Mouse (Mus musculus) ovary, postnatal 10 days (tissue): ENCODE results near the gene Cped1.
A peak's percentile ranks its signal among the peaks of the same experiment; 100 is the strongest.

ENCODE experiments used
- DNase-seq: peaks from one replicate; pipeline ENCODE4 v3.0.0; 2022; ENCODE audit warnings: low spot score

Cped1 gene

GRCm38 (mm10) chr6:22178721-22179295 lies 193.1 kb downstream of the Cped1 start:
- no peak for DNase-seq

GRCm38 (mm10) chr6:22180316-22180715 lies 194.6 kb downstream of the Cped1 start:
- DNase-seq: peak; percentile 15

GRCm38 (mm10) chr6:22186967-22187366 lies 201.3 kb downstream of the Cped1 start:
- no peak for DNase-seq

GRCm38 (mm10) chr6:22189346-22190335 lies 203.9 kb downstream of the Cped1 start:
- DNase-seq: no peak

DNA sequence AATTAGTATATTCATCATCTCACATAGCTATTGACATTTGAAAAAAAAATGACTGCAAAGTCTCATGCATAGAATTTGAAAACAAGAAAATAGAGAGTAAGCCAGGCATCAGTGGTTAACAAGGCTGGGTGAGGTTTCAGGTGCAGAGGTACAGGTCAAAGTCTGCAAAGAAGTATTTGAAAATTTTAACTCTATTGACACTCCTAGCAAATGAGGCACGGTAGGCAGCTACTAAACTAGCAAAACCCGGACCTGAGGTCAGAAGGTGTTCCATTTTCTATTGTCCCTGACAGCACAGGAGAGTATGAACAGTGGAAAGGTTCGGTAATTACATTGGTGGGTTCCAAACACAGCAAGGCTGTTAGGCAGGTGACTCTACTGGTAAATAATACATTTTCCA lies 212.9 kb downstream of the Cped1 start:
- no peak for DNase-seq

DNA sequence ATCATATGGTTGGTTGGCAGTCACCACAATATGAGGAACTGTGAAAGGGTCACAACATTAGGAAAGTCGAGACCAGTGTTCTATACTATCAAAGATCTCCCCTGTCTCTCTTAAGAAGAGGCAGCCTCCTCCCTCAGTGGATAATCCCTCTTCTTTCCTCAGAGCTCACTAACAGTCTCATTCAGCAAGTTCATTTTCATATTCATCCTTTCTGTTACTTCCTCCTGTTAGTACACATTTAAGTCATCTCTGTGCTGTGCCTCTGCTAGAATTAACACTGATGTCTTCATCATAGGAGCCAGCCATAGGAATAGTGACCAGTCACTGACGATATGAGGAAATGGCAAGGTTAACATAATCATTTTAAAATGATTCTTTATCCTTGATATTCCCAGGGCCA lies 213.8 kb downstream of the Cped1 start:
- no peak for DNase-seq

DNA sequence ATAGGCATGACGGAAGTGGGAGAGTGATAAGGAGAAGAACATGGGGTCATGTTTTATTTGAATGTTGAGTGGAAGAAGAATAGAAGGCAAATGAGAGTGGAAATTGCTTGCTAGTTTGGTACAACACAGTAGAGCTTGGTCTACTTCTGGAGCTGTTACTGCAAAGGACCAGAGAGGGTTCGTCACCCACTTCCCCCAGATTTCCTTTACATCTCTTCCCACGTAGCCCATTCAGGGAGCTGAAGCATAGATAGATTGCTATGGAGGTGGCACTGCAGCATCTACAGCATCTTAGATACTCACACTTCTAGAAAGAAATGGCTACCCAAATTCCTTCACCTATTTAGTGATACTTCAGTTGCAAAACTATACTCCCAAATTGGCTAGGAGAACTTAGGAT lies 214.4 kb downstream of the Cped1 start:
- DNase-seq: no peak

DNA sequence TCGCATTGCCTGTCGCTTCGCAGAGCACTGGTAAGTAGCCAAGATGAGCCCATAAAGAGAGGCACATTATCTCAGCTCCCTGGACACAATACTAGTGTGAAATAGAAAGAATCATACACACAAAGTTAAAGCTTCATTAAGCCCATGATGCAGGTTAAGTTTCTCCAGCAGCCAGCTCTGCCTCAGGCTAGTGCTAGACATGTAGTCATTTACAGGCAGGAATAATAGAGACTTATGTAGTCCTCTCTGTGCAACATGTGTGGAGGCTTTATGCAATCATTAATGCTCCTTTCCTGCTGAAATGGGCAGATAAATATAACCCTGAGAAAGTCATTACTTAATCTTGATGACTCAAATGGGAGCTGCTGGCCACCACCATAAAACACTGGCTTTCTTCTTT lies 216.2 kb downstream of the Cped1 start:
- DNase-seq: no peak

DNA sequence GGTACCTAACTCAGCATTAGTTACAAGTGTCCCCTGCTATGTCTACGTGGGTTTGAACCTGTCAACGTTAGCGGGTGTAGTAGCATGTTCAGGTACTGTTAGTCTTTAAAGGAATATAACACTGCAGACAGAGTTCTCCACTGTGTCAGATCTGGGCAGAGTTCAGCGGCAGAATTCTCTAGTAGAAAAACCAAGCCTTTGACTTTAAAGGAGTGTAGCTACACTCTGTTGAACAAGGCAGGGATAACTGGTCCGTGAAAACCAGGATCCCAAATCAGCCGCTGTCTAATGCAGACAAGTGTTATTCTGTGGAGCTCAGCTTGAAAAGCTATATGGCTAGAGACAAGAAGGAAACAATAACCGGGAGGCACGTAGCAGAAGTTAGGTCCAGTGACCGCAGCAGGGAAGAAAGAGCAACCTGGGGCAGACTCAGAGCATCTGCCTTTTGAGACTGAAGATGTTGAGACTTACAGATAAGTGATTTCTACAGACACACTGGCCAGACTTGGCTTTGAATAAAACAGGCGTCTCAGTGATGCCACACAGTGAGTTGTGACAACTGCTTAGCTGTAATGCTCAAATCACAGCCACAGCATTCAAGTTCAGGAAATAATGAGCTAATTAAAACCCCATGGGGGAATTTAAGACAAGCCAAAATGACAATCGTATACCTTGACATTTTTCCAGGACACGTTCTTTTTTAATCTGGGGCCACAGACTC lies 219.5 kb downstream of the Cped1 start:
- no peak for DNase-seq

DNA sequence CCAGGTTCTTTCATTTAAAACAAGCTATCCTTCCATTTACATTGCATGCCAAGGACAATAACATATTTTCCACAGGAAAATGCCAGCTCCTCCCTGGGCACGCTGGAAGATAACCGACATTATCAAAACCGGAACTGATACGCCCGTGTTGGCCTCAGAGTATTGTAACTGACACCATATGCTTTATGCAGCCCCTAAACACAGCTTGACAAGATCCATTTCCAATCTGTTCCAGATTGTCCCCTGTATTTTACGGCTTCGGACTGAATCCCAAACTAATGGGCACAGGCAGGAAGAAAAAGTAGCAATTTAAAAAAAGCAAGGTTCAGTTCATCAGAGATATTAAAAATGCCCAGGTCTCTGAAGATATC lies 220.0 kb downstream of the Cped1 start:
- no peak for DNase-seq

GRCm38 (mm10) chr6:22206179-22206578 lies 220.5 kb downstream of the Cped1 start:
- DNase-seq: no peak

DNA sequence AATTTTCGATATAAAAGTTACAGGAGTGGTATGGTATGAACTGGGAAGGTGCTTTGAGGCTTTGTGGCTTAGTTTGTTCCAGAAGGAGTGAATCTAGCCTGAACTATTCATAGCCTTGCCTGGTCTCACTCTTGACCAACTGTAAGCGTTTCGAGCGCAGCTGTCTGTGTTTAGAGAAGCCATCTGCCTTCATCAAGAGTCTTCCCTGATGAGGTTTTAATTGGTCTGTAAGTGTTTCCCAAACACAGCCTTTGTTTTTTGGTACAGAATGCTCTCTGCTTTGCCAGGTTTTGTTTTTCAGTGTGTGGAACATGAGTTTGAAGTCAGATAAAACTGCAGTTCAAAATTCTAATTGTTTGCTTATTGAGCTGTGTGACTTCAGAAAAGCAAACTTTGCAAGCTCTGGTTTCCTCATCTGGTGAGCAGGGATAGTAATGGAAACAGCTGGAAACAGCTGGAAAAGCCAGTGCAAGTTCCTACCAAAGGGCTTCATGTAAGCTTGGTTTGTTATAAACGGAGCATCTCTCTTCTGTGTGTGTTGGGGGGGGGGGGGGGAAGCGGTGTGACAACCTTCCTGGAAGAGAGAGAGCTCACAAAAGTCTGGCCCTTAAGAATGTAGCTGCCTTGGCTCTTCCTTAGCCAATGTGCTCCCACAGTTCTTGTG lies 221.0 kb downstream of the Cped1 start:
- no peak for DNase-seq

DNA sequence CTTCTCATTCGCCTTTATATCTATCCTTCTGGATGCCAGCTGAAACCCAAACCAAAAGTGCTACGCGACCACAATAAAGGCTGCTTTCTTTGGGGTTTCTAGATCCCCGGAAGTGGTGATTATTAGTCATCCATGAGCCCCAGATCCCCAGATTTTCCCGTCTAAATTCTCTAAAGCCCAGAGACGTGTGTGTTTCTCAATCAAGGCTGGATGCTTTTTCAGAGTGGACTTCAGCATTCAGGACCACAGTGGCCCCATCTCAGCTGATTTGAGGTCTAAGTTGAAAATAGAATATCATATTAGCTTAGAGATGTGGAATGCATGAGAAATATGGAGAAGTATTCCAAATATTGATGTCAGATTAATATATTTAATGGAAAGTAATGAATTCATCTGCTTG lies 226.4 kb downstream of the Cped1 start:
- no peak for DNase-seq

GRCm38 (mm10) chr6:22213187-22213586 lies 227.5 kb downstream of the Cped1 start:
- no peak for DNase-seq

- no peak for DNase-seq
These were observed 228.1 kb downstream of the Cped1 start for GRCm38 (mm10) chr6:22213813-22214212.

DNA sequence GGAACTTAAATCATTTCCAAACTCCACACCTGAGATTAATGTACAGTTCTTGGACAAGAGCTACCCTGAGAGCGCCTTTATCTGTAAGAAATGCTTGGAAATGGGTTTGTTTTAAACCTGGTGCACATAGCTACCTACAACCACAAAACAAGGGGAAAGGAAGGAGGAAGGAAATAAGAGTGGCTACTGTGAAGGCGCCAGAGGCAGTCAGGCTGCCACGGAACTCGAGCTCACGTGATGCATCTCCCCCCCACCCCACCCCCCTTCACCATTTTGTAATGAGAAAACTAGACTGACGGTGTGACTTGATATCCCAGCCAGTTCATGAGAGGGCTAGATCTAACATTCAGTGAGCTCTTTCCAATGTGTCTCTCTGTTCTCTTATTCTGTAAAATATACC lies 228.9 kb downstream of the Cped1 start:
- DNase-seq: no peak

DNA sequence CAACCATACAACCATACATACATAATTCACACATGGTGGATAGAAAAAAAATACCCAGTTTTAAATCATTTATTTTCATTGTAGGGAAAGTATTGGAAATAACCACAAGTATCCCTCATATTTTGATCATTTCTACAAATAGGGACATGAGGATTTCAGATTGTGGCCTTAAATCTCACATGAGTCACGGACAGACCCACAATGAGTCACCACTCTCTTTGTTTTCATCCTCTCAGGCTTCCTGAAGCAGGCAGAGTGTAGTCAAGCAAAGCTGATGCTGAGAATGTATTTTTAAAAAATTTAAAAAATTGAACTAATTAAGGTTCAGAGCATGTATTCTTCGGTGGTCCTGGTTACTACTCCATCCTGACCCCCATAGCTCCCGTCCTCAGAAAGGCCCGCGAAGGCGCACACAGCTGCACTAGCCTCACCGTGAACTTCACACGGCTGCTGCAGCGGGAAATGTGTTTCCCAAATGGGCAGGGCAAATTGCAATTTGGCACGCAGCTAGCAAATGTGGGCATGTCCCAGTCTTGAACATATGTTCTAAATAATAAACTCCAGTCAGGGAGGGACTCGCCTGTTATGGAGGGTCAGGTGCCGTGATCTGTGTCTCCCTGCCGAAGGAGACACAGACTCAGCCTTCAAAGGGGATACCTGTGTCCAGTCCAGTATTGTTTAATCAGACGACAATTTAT lies 230.7 kb downstream of the Cped1 start:
- no peak for DNase-seq

DNA sequence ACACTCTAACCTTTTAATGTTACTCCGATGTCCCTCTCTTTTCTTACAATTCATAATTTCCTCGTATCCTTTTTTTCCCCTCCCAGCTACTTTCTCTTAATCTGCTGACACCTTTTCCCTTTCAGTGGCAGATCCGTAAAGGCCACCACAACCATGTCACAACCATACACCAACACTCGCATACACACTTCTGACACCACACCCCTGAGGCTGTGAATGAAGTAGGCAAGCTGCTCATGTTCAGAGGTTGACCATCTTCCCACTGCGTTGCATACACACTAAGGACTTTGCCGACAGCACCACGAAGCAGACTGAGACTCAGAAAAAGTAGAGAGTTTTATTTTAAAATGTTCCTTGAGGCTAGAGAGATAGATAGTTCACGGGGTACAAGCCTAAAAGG lies 235.4 kb downstream of the Cped1 start:
- no peak for DNase-seq

DNA sequence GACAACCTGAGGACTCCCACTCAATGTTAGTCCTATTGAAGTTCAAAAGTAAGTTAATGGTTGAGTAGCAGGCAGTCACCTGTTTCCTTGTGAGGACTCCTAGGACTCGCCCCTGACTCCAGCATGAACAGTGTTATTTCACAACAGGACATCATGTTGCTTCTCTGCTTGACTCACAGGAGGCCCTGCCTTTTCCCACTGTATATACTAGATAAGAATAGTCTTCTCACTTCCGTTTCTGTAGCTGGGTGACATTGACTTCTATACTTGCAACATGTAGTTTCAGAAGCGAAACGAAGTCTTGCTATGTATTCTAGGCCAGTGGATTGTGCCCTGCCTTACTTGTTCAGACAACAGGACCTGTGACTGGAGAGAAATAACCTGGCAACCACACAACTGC lies 236.4 kb downstream of the Cped1 start:
- no peak for DNase-seq

GRCm38 (mm10) chr6:22222947-22223346 lies 237.2 kb downstream of the Cped1 start:
- no peak for DNase-seq

- no peak for DNase-seq
These were observed 238.6 kb downstream of the Cped1 start for GRCm38 (mm10) chr6:22224351-22224750.

- no peak for DNase-seq
These were observed 245.5 kb downstream of the Cped1 start for GRCm38 (mm10) chr6:22231244-22231643.
